Mouse (Mus musculus) hindbrain, embryonic 15.5 days (tissue): ENCODE data around the gene Srsx. TPM values are rescaled to one million over a fixed set of nuclear protein-coding genes. Genes with fewer than 3 reads are reported as not detected.
"Not testable (repeated sequence)": the region's sequence is repeated elsewhere in the genome, so short reads cannot be mapped to it uniquely, and the experiment has no call there.

Experiments used
- ATAC-seq: fragments of 200-750 bp; cut with Nextera tagmentation; 2 replicates; pipeline ENCODE4 v1.8.0; 2017; ENCODE audit warnings: low read depth, moderate number of reproducible peaks, moderate TSS enrichment; ENCODE audit not compliant: low FRiP score
- H3K27ac ChIP-seq: fragments of 300-500 bp; sonication (generic); replicated peaks from 2 replicates; pipeline ENCODE4 v1.5.1; 2015; ENCODE audit warnings: mild to moderate bottlenecking, inconsistent platforms
- H3K27me3 ChIP-seq: fragments of 300-500 bp; sonication (generic); 2 replicates; pipeline ENCODE4 v1.6.1; 2015; ENCODE audit warnings: control low read depth, inconsistent platforms
- H3K36me3 ChIP-seq: fragments of 300-500 bp; sonication (generic); 2 replicates; pipeline ENCODE4 v1.6.1; 2015; ENCODE audit warnings: control low read depth, inconsistent platforms
- H3K4me1 ChIP-seq: fragments of 300-500 bp; sonication (generic); replicated peaks from 2 replicates; pipeline ENCODE4 v1.6.1; 2015; ENCODE audit warnings: control low read depth, inconsistent platforms
- H3K4me2 ChIP-seq: fragments of 300-500 bp; sonication (generic); 2 replicates; pipeline ENCODE4 v1.6.1; 2015; ENCODE audit warnings: moderate library complexity, mild to moderate bottlenecking, inconsistent platforms
- H3K4me3 ChIP-seq: fragments of 300-500 bp; sonication (generic); 2 replicates; pipeline ENCODE4 v1.5.1; 2015; ENCODE audit warnings: mild to moderate bottlenecking, inconsistent platforms
- H3K9ac ChIP-seq: fragments of 300-500 bp; sonication (generic); 2 replicates; pipeline ENCODE4 v1.6.1; 2015; ENCODE audit warnings: inconsistent platforms
- H3K9me3 ChIP-seq: fragments of 300-500 bp; sonication (generic); 2 replicates; pipeline ENCODE4 v1.6.1; 2016; ENCODE audit warnings: control low read depth, inconsistent platforms
- WGBS: fragments of 180-500 bp; shearing (Covaris S2); methylation state at CpG from one replicate; pipeline ENCODE4 v1.1.7; 2015; 5-methylcytosine and 5-hydroxymethylcytosine counted together
- polyA plus RNA-seq: library from polyadenylated mRNA; unstranded; fragments of >200 nt; fragmentation: Nextera tagmentation; extraction: Ambion mirVana; gene quantifications from 2 replicates; pipeline ENCODE4 v1.2.1, GENCODE M21; 2015

Srsx gene
- polyA plus RNA-seq: not detected in 2 replicates

GRCm38 (mm10) chrX:123222381-123222780 lies at the start of gene Srsx:
Gene Srsx, minus strand, starts transcription at chrX:123222481.
- H3K9ac ChIP-seq, ATAC-seq, H3K27me3 ChIP-seq, H3K4me2 ChIP-seq, H3K27ac ChIP-seq, H3K4me3 ChIP-seq, H3K4me1 ChIP-seq, H3K9me3 ChIP-seq, H3K36me3 ChIP-seq: not testable (repeated sequence)
- 71% methylated on average over 1 of the region's 1 CpGs for WGBS

- not testable (repeated sequence) for H3K4me1 ChIP-seq, H3K36me3 ChIP-seq, H3K9ac ChIP-seq, H3K4me3 ChIP-seq, H3K27ac ChIP-seq, ATAC-seq, H3K4me2 ChIP-seq, H3K9me3 ChIP-seq, H3K27me3 ChIP-seq
- whole genome bisulfite sequencing: no CpG with 5 or more reads among the region's 3 CpGs
Observed at GRCm38 (mm10) chrX:123246807-123247206, 24.5 kb upstream of the Srsx start, which contains the start of gene Gm17577. Gene Gm17577, minus strand, starts transcription at chrX:123246907.

Other genes with a start within 250 kb of the Srsx start
- gene Gm17521, start 192.8 kb downstream of the Srsx start, polyA plus RNA-seq: not detected in 2 replicates
- gene Cldn34c1, start 119.0 kb downstream of the Srsx start, polyA plus RNA-seq: 34.2 and 35.2 TPM in 2 replicates
- not detected in 2 replicates for gene Gm17577, start 24.4 kb upstream of the Srsx start, polyA plus RNA-seq